Mouse (Mus musculus) limb, embryonic 14.5 days (tissue): ENCODE data around the gene Prex1. TPM values are rescaled to one million over a fixed set of nuclear protein-coding genes. Genes with fewer than 3 reads are reported as not detected.

Source experiments
- ATAC-seq: fragments of 200-750 bp; cut with Nextera tagmentation; 2 replicates; pipeline ENCODE4 v1.8.0; 2017; ENCODE audit warnings: low read depth, moderate number of reproducible peaks, moderate TSS enrichment; ENCODE audit not compliant: low FRiP score
- DNase-seq: peaks from one replicate; pipeline ENCODE4 v3.0.0-alpha.2; 2015; ENCODE audit warnings: low spot score
- H3K27ac ChIP-seq: fragments of 300-500 bp; sonication (generic); replicated peaks from 2 replicates; pipeline ENCODE4 v1.5.1; 2014; ENCODE audit warnings: low read depth, mild to moderate bottlenecking, low read length, moderate library complexity, mixed read lengths
- H3K27me3 ChIP-seq: fragments of 300-500 bp; sonication (generic); 2 replicates; pipeline ENCODE4 v1.6.1; 2014; ENCODE audit warnings: low read length, mixed read lengths; ENCODE audit not compliant: control insufficient read depth, insufficient read depth
- H3K36me3 ChIP-seq: fragments of 300-500 bp; sonication (generic); 2 replicates; pipeline ENCODE4 v1.6.1; 2014; ENCODE audit warnings: mild to moderate bottlenecking, low read length, moderate library complexity, mixed read lengths; ENCODE audit not compliant: control insufficient read depth, insufficient read depth
- H3K4me1 ChIP-seq: fragments of 300-500 bp; sonication (generic); 2 replicates; pipeline ENCODE4 v1.6.1; 2014; ENCODE audit warnings: antibody characterized with exemption, low read length, mixed read lengths; ENCODE audit not compliant: control insufficient read depth, insufficient read depth
- H3K4me2 ChIP-seq: fragments of 300-500 bp; sonication (generic); replicated peaks from 2 replicates; pipeline ENCODE4 v1.6.1; 2014; ENCODE audit warnings: low read depth, mild to moderate bottlenecking, low read length, moderate library complexity; ENCODE audit not compliant: severe bottlenecking
- H3K4me3 ChIP-seq: fragments of 300-500 bp; sonication (generic); replicated peaks from 2 replicates; pipeline ENCODE4 v1.5.1; 2014; ENCODE audit warnings: low read length
- H3K9ac ChIP-seq: fragments of 300-500 bp; sonication (generic); 2 replicates; pipeline ENCODE4 v1.6.1; 2014; ENCODE audit warnings: mild to moderate bottlenecking, low read depth, low read length, moderate library complexity; ENCODE audit not compliant: severe bottlenecking
- H3K9me3 ChIP-seq: fragments of 300-500 bp; sonication (generic); 2 replicates; pipeline ENCODE4 v1.6.1; 2016; ENCODE audit warnings: low read length; ENCODE audit not compliant: control insufficient read depth
- POLR2A ChIP-seq: fragments of 200-500 bp; IDR thresholded peaks from 2 replicates; pipeline ENCODE4 v1.8.0; 2012; ENCODE audit warnings: inconsistent platforms, mild to moderate bottlenecking, moderate library complexity, borderline replicate concordance; ENCODE audit not compliant: insufficient read depth, insufficient read length; ENCODE audit errors: extremely low read depth
- whole genome bisulfite sequencing: fragments of 180-500 bp; shearing (Covaris S2); extraction: QIAGEN DNeasy Blood & Tissue Kit; methylation state at CpG from one replicate; pipeline ENCODE4 v1.1.7; 2014; 5-methylcytosine and 5-hydroxymethylcytosine counted together
- polyA plus RNA-seq, 2 experiments: library from polyadenylated mRNA; depleted of rRNA in 1 of 2; stranded (reverse) in 1 of 2; unstranded in 1 of 2; fragments of >200 nt; fragmentation: Nextera tagmentation in 1 of 2; extraction: Ambion mirVana in 1 of 2; gene quantifications; 2 replicates each; pipeline versions ENCODE4 v1.2.1 to v1.2.3; 2012 to 2014

Gene Prex1
- polyA plus RNA-seq, 2 experiments, result 20.1 to 27.9 TPM

- H3K9ac ChIP-seq, result no peak overlapping the region
- H3K36me3 ChIP-seq, result no peaks in the 10 kb centered on the region; the same call in none of the 2 replicates
- H3K4me1 ChIP-seq, result peaks cover 3% of the 10 kb centered on the region; the same call in 1 of the 2 replicates
- no peaks in the 10 kb centered on the region for H3K9me3 ChIP-seq
- no peak overlapping the region for H3K27ac ChIP-seq
- no peak for TF ChIP-seq POLR2A
- H3K27me3 ChIP-seq, result no peaks in the 10 kb centered on the region
- peak; percentile 63 for DNase-seq
- no peak overlapping the region for H3K4me2 ChIP-seq
- H3K4me3 ChIP-seq, result no peak overlapping the region
- ATAC-seq, result peak; percentile 48; the same call in 1 of the 2 replicates
- whole genome bisulfite sequencing, result 43% methylated on average over 21 of the region's 21 CpGs
Observed at GRCm38 (mm10) chr2:166592034-166592912, 121.4 kb downstream of the Prex1 start.

GRCm38 (mm10) chr2:166584491-166584890, 129.1 kb downstream of the Prex1 start:
- WGBS, result 81% methylated on average over 3 of the region's 3 CpGs
- ATAC-seq, result no peak
- H3K36me3 ChIP-seq, result peaks cover 41% of the 10 kb centered on the region
- H3K4me2 ChIP-seq, result no peak overlapping the region
- TF ChIP-seq POLR2A, result no peak
- no peak for DNase-seq
- no peaks in the 10 kb centered on the region for H3K9me3 ChIP-seq
- no peaks in the 10 kb centered on the region for H3K27me3 ChIP-seq
- no peak overlapping the region for H3K4me3 ChIP-seq
- H3K27ac ChIP-seq, result no peak overlapping the region
- no peaks in the 10 kb centered on the region for H3K4me1 ChIP-seq
- no peak overlapping the region for H3K9ac ChIP-seq

GRCm38 (mm10) chr2:166583292-166583691, 130.3 kb downstream of the Prex1 start:
- Histone ChIP-seq H3K9ac (no peak overlapping the region), H3K4me1 (no peaks in the 10 kb centered on the region), H3K27ac (no peak overlapping the region), H3K4me2 (no peak overlapping the region), H3K4me3 (no peak overlapping the region), H3K36me3 (peaks cover 46% of the 10 kb centered on the region), H3K9me3 (no peaks in the 10 kb centered on the region), H3K27me3 (no peaks in the 10 kb centered on the region)
- DNase-seq (no peak), ATAC-seq (no peak)
- 91% methylated on average over 5 of the region's 5 CpGs for WGBS
- no peak for TF ChIP-seq POLR2A

- H3K27ac ChIP-seq, result no peak overlapping the region
- no peak overlapping the region for H3K4me2 ChIP-seq
- DNase-seq (no peak), ATAC-seq (no peak)
- peaks cover 49% of the 10 kb centered on the region for H3K36me3 ChIP-seq
- no peaks in the 10 kb centered on the region for H3K27me3 ChIP-seq
- no peak overlapping the region for H3K4me3 ChIP-seq
- WGBS, result 89% methylated on average over 21 of the region's 21 CpGs
- no peaks in the 10 kb centered on the region for H3K9me3 ChIP-seq
- no peak for TF ChIP-seq POLR2A
- no peak overlapping the region for H3K9ac ChIP-seq
- no peaks in the 10 kb centered on the region for H3K4me1 ChIP-seq
Observed at GRCm38 (mm10) chr2:166581881-166582583, 131.6 kb downstream of the Prex1 start.

- H3K4me1 ChIP-seq, result no peaks in the 10 kb centered on the region
- no peak for DNase-seq
- peaks cover 35% of the 10 kb centered on the region for H3K36me3 ChIP-seq
- H3K9ac ChIP-seq, result no peak overlapping the region
- ATAC-seq, result no peak
- H3K9me3 ChIP-seq, result no peaks in the 10 kb centered on the region
- 87% methylated on average over 5 of the region's 5 CpGs for WGBS
- no peak overlapping the region for H3K27ac ChIP-seq
- H3K4me2 ChIP-seq, result no peak overlapping the region
- TF ChIP-seq POLR2A, result no peak
- no peaks in the 10 kb centered on the region for H3K27me3 ChIP-seq
- H3K4me3 ChIP-seq, result no peak overlapping the region
Observed at GRCm38 (mm10) chr2:166579793-166580192, 133.8 kb downstream of the Prex1 start.
